Mouse (Mus musculus): ENCODE results near the gene Hnrnpu. TPM values are rescaled to one million over a fixed set of nuclear protein-coding genes. Genes with fewer than 3 reads are reported as not detected.

Hnrnpu gene
- polyA plus RNA-seq, 2 experiments from 2014 or later, result 91.3 to 137 TPM

- ATAC-seq, result no peak
These were observed 2.6 kb upstream of the Hnrnpu start for GRCm38 (mm10) chr1:178340213-178340612.

- ATAC-seq, result no peak
These were observed 683 bp upstream of the Hnrnpu start for GRCm38 (mm10) chr1:178338318-178338641.

DNA sequence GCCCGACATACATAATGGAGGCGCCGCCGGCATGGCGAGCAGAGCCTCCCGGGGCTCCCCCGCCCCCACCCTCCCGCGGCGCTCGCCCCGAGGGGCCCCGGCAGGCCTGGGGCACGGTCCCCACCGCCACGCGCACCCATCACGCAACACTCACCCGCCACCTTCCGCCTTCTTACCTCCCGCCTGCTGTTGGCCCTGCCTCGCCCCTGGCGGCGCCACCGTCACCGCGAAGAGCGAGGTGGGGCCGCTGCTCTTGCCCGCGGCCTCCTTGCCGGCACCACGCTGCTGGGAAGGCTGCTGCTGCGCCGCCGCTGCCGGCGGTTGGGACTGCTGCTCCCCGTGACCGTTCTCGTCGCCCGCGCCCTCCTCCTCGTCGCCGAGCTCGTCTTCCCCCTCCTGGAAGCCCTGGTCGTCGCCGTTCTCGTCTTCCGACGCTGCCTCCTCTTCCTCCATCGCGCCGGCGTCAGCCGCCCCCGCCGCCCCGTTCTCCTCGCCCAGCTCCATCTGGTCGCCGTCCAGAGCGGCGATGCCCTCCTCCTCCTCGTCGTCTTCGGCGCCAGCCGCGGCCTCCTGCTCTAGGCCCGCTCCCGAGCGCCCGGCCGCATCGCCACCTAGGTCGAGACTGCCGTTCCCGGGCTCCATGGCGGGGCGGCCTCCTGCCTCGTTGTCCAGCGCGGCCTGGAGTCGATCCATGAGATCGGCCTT, 668 bp downstream of the Hnrnpu start:
- ATAC-seq, result peak; percentile 20

DNA sequence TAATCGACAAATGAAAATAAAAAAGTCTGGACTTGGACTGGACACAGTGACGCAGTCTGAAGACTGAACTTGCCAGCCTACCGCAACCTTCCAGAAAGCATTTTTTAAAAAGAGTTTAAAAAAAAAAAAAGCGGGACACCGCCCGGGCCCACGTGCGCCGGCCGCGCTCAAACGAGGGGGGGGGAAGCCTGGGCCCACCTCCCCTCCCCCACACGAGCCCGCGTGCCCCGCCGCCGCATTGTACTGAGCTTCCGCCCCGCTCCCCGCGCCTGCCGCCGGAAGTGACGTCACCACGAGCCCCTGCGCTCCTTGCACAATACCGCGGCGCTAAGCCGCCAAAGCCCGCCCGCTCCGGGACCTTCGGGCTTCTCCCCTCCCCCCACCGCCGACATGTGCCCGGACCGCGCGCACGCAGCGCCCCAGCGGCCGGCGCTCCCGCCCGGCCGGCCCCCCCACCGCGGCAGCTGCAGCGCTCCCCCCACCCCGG, 1.3 kb downstream of the Hnrnpu start:
- ATAC-seq, result peak; percentile 68

GRCm38 (mm10) chr1:178335860-178336261, 1.7 kb downstream of the Hnrnpu start:
- ATAC-seq, result peak; percentile 10

GRCm38 (mm10) chr1:178329946-178330345, 7.7 kb downstream of the Hnrnpu start:
- ATAC-seq, result no peak

DNA sequence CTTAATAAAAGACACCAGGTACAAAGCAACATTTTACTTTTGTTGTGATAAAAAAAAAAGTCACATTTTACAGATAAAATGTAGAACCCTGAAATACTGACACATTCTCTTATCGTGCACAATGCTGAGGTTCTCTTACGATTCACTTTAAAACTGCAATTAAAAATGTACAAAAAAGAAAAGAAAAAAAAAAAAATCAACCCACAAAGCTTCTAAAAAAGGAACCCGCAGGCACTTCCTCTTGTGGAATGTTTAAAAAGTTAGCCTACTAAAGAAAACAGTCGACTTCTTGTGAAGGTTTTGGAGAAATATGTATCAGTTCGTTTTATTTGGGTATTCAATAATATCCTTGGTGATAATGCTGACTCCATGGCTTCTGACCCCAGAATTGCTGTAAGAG, 8.6 kb downstream of the Hnrnpu start:
- ATAC-seq, result no peak

DNA sequence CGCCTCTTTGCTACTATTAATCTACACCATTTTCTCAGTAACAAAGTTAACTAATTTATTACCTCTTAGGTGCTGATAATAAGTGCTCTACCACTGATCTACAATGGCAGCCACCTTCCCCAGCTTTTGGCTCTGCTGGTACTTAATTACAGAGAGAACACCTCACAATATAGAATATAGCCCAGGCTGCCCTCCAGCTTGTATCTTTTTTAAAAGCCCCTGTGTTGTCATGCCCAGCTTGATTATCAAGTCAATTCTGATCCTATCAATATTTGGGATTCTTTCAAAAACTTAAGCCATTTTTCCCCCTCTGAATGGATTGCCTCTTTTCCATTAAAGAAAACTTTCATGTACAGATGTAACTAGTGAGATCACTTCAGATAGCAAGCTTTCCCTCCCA, 10.6 kb downstream of the Hnrnpu start:
- no peak for ATAC-seq

GRCm38 (mm10) chr1:178326357-178326756, 11.2 kb downstream of the Hnrnpu start:
- ATAC-seq, result no peak

- ATAC-seq, result no peak
These were observed 13.0 kb downstream of the Hnrnpu start for GRCm38 (mm10) chr1:178324568-178324967.

DNA sequence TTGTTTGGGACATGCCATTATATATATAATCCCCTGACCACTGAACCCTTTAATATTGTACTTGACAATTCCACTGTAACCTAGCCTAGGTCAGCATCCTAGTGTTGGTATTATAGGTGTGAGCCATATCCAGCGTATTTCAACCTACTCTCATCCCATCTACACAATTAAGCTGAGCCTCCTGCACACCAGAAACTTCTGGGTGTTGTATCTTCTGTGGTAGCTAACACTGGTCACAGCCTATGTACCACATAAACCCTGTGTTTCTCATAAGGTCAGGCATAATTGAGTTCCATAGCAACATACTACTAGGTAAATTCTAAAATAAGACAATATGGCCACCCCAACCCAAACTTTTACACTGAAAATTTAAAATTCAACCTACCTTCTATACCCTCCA, 14.4 kb downstream of the Hnrnpu start:
- no peak for ATAC-seq

DNA sequence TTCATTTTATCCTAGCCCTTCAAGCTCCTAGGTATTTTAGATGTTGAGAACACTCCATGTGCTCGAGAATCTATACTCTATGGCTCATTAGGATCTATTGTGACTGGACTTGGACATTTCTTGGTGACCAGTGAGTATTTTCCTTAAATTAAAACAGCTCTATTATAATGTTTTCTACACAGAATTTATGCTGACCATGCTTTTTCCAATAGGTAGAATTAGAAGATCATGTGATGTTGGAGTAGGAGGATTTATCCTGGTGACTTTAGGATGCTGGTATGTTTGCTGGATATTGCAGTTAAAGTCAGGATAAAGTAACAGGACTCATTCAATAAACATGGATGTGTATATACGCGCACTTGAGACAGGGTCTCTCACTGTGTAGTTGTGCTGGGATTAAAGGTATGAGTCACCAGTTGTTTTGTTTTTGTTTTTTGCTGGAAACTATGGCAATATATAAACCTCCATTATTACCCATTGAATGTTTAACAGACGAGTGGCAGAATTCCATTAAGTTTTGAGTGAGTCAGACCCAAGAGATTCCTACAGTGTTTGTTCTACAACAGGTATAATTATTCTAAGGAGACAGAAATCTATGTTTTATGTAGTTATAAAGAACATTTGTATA, 15.8 kb downstream of the Hnrnpu start:
- no peak for ATAC-seq

DNA sequence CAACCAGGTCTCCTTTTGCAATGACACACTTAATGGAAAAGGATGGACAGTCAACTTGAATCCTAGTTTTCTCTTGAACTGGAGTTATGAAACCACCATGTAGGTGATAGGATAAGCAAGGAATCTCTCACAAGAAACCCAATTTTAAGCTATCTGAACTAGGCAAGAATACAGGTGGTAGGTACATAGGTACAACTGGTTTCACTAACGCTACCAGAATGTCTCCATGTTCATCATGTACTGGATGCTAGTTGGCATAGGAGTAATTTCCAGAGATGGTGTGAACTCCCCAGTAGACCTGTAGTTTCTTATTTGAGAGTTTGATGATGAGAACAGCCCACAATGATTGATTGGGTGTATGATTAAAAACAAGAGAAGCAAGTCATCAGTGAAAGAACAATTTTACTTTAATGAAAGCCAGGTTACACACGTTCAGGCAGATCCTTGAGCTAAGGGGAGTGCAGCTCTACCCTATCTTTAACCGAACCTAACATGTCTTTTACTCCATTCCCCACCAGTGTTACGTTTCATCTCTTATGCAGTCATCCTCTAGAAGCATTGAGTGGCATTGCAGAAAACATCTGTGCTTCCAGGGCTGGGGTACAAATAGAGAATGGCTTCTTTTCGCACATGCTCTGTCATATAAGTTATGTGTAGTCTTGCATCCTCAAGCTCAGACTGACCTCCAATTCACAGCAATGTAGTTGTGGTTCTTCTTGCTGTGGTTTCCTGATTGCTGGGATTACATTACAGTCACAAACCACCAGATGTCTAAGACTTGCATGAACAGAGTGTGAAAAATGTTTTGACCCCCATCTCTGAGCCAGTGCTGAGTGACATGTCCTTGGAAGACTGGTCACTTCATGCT, 16.6 kb downstream of the Hnrnpu start:
- ATAC-seq, result no peak

DNA sequence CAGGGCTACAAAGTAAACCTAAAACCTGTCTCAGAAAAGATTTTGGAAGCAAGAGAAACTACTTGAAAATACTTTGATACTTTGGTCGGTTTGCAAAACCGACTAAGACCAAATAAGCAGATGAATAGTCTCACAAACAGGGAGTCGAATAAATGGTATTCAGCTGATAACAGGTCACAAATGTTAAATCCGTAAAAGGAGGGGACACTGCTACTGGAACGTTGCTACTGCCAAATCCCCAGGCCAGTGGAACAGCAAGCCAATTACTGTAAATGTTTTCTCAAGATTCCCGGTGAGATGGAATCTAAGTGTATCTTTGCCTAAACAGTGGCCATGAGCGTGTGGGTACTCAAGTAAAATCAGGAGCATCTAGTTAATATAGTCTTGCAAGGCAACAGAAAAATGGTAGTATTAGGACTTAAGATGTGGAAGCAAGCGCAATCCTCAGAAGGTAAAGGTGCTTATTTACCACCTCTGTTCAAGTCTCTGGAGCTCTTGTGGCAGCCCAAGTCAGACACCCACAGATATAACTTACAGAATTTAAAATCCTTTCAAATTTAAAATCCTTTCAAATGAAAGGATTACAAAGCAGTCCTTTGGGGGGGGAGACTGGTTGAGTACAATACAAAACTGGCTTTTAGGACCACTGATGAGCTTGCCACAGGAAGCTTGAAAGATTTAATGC, 17.4 kb downstream of the Hnrnpu start:
- no peak for ATAC-seq

- ATAC-seq, result no peak
These were observed 18.1 kb downstream of the Hnrnpu start for GRCm38 (mm10) chr1:178319295-178320037.

DNA sequence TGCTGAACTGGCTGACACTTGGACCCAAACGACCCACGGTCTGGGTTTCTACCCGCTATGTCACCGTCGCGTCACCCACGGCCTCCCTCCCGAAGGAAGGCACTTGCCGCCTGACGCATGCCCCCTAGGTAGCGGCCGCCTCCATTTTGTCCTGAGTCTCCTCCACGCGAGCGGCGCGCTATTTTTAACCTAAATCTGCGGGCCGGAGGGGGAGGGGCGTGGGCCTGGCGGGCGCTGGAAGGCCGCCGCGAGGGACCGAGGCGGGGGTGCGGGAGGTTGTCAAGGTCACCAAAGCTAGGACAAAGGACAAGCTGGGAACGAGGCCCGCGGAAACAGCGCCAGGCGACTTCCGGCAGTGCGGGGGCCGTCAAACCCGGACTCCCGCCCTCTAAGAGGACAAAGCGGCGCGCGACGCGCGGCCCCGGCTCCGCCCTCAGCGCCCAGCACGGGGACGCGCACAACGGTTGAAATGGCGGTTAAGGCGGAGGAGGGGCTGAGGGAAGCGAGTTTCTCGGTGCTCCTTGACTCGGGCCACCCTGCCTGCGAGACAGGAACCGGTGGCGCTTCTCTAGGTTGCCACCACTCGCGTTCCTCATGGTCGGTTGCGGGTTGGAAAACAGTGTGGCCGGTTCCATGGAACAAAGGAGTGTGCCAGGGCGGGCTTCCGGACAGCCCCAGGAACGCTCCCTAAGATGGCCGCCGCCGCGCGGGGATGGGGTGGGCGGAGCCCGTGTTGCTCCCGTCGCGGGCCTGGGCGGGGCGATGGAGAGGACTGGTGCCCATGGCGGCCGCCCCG, 19.0 kb downstream of the Hnrnpu start, which contains the start of gene Cox20:
Gene Cox20, plus strand, starts transcription at position 742 of the 796 bp plus-strand sequence.
- ATAC-seq, result peak; percentile 75

DNA sequence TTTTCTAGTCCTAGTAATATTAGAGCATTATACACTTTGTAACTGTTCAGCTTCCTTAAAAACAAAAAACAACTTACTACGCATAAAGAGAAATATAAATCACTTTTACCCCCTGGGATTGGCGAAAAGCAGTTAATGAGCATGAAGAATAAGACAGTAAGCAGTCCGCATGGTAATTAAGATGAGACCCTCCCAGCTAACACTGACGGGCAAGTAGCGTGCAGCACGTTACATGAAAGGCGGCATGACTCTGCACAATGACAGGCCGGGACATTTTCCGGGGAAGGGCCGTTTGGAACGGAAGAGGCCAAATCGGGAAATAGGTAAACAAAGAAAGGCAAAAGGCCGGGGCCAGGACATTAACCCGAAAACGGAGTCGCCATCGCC, 19.6 kb downstream of the Hnrnpu start:
- ATAC-seq, result peak; percentile 45

GRCm38 (mm10) chr1:178317275-178318001, 20.2 kb downstream of the Hnrnpu start:
- ATAC-seq, result no peak

- no peak for ATAC-seq
These were observed 23.4 kb downstream of the Hnrnpu start for GRCm38 (mm10) chr1:178314236-178314635.

DNA sequence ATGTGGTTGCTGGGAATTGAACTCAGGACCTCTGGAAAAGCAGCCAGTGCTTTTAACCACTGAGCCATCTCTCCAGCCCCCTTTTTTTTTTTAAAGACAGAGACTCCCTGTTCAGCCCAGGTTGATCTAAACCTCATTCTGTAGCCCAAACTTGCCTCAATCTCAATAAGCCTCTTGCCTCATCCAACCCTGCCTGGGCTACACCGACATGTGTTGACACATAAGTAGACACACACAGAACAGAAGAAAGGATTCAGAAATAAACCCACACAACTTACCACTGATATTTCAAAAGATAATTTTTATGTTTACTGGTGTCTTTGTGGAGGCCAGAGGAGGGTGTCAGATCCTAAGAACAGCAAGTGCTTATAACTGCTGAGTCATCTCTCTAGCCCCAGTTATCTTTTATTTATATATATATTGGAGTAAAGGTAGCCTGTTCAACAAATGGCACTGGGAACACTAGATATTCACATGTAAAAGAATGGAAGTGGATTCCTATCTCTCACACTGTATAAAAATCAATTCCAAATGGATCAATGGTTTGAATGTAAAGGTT, 24.5 kb downstream of the Hnrnpu start:
- ATAC-seq, result no peak

All from activated CD4-positive, CD25-positive, alpha-beta regulatory T cell, adult 4 months (primary cell).